Mouse (Mus musculus) MEL (cell line): Measurements from ENCODE around the gene Naglu. TPM values are rescaled to one million over a fixed set of nuclear protein-coding genes. Genes with fewer than 3 reads are reported as not detected.

ENCODE experiments used
- DNase-seq: peaks from one replicate; pipeline ENCODE4 v3.0.0; 2011; ENCODE audit warnings: low read depth, low spot score
- H3K27ac ChIP-seq: 2 replicates; pipeline ENCODE4 v1.5.1; 2012; ENCODE audit warnings: low read depth, mild to moderate bottlenecking, control low read depth, low read length, moderate library complexity; ENCODE audit not compliant: control insufficient read depth
- H3K27me3 ChIP-seq, 2 experiments: fragments of 150-350 bp in 1 of 2; sonication (generic) in 1 of 2; 2 replicates each; pipeline ENCODE4 v1.6.1; 2012; ENCODE audit warnings: low read length in 2 of 2, mild to moderate bottlenecking in 2 of 2, improper control_type of control experiment in 1 of 2, moderate library complexity in 1 of 2; ENCODE audit not compliant: insufficient read depth in 2 of 2, control insufficient read depth in 1 of 2
- H3K36me3 ChIP-seq, 2 experiments: 2 replicates each; pipeline ENCODE4 v1.6.1; 2012 to 2014; ENCODE audit warnings: low read length in 2 of 2, improper control_type of control experiment in 1 of 2, inconsistent platforms in 1 of 2, mild to moderate bottlenecking in 1 of 2; ENCODE audit not compliant: insufficient read depth in 2 of 2, control insufficient read depth in 1 of 2
- H3K4me1 ChIP-seq, 2 experiments: fragments of 150-350 bp in 1 of 2; sonication (generic) in 1 of 2; 2 replicates each; pipeline ENCODE4 v1.6.1; 2012; ENCODE audit warnings: low read length in 2 of 2, improper control_type of control experiment in 1 of 2, mild to moderate bottlenecking in 1 of 2; ENCODE audit not compliant: insufficient read depth in 2 of 2, control insufficient read depth in 1 of 2
- H3K4me3 ChIP-seq, 2 experiments: fragments of 150-350 bp in 1 of 2; sonication (generic) in 1 of 2; 2 replicates each; pipeline ENCODE4 v1.5.1; 2012; ENCODE audit warnings: low read depth in 2 of 2, low read length in 2 of 2, mild to moderate bottlenecking in 2 of 2, moderate library complexity in 2 of 2, control low read depth in 1 of 2, improper control_type of control experiment in 1 of 2; ENCODE audit not compliant: control insufficient read depth in 1 of 2, insufficient read depth in 1 of 2
- H3K79me2 ChIP-seq: 2 replicates; pipeline ENCODE4 v1.6.1; 2012; ENCODE audit warnings: mild to moderate bottlenecking, low read length, moderate library complexity; ENCODE audit not compliant: control insufficient read depth, poor library complexity, insufficient read depth
- H3K9ac ChIP-seq: 2 replicates; pipeline ENCODE4 v1.6.1; 2012; ENCODE audit warnings: low read depth, mild to moderate bottlenecking, control low read depth, low read length, moderate library complexity; ENCODE audit not compliant: control insufficient read depth, poor library complexity, severe bottlenecking
- H3K9me3 ChIP-seq: fragments of 150-350 bp; sonication (generic); replicated peaks from 2 replicates; pipeline ENCODE4 v1.6.1; 2012; ENCODE audit warnings: mild to moderate bottlenecking, low read length, improper control_type of control experiment, moderate library complexity; ENCODE audit not compliant: insufficient read depth
- BHLHE40 ChIP-seq: IDR thresholded peaks from 2 replicates; pipeline ENCODE4 v1.6.1; 2012; ENCODE audit warnings: low read depth, mild to moderate bottlenecking, inconsistent platforms, low read length, improper control_type of control experiment, borderline replicate concordance
- CHD1 ChIP-seq: IDR thresholded peaks from 2 replicates; pipeline ENCODE4 v1.6.1; 2012; ENCODE audit warnings: low read depth, mild to moderate bottlenecking, inconsistent platforms, low read length, improper control_type of control experiment
- CHD2 ChIP-seq: IDR thresholded peaks from 2 replicates; pipeline ENCODE4 v1.6.1; 2011; ENCODE audit warnings: low read length, improper control_type of control experiment
- E2F4 ChIP-seq: IDR thresholded peaks from 2 replicates; pipeline ENCODE4 v1.6.1; 2011; ENCODE audit warnings: low read depth, low read length, improper control_type of control experiment, borderline replicate concordance
- ETS1 ChIP-seq: IDR thresholded peaks from 2 replicates; pipeline ENCODE4 v1.6.1; 2012; ENCODE audit warnings: low read depth, mild to moderate bottlenecking, inconsistent platforms, low read length, improper control_type of control experiment, moderate library complexity
- GABPA ChIP-seq: IDR thresholded peaks from 2 replicates; pipeline ENCODE4 v1.6.1; 2012; ENCODE audit warnings: low read depth, mild to moderate bottlenecking, inconsistent platforms, low read length, improper control_type of control experiment, moderate library complexity
- GATA1 ChIP-seq: IDR thresholded peaks from 2 replicates; pipeline ENCODE4 v1.6.1; 2011; ENCODE audit warnings: low read depth, low read length, improper control_type of control experiment
- HCFC1 ChIP-seq: IDR thresholded peaks from 2 replicates; pipeline ENCODE4 v1.6.1; 2012; ENCODE audit warnings: low read depth, mild to moderate bottlenecking, inconsistent platforms, low read length, improper control_type of control experiment, moderate library complexity
- MAFK ChIP-seq: IDR thresholded peaks from 2 replicates; pipeline ENCODE4 v1.6.1; 2011; ENCODE audit warnings: low read depth, mild to moderate bottlenecking, low read length, improper control_type of control experiment, borderline replicate concordance
- MEF2A ChIP-seq: IDR thresholded peaks from 2 replicates; pipeline ENCODE4 v1.6.1; 2014; ENCODE audit warnings: low read depth, mild to moderate bottlenecking, inconsistent platforms, low read length, improper control_type of control experiment; ENCODE audit not compliant: poor library complexity, insufficient replicate concordance, severe bottlenecking; ENCODE audit errors: extremely low read depth
- MYC ChIP-seq: IDR thresholded peaks from 2 replicates; pipeline ENCODE4 v1.6.1; 2011; ENCODE audit warnings: low read depth, mild to moderate bottlenecking, low read length, improper control_type of control experiment, moderate library complexity
- NRF1 ChIP-seq: IDR thresholded peaks from 2 replicates; pipeline ENCODE4 v1.6.1; 2014; ENCODE audit warnings: low read depth, mild to moderate bottlenecking, inconsistent platforms, low read length, improper control_type of control experiment, moderate library complexity; ENCODE audit not compliant: poor library complexity, insufficient read depth, severe bottlenecking
- POLR2A ChIP-seq, 2 experiments: IDR thresholded peaks; 2 replicates each; pipeline ENCODE4 v1.6.1; 2011 to 2012; ENCODE audit warnings: low read length in 2 of 2, mild to moderate bottlenecking in 2 of 2, control low read depth in 1 of 2, improper control_type of control experiment in 1 of 2, low read depth in 1 of 2, moderate library complexity in 1 of 2; ENCODE audit not compliant: control insufficient read depth in 1 of 2, insufficient read depth in 1 of 2, poor library complexity in 1 of 2
- POLR2AphosphoS5 ChIP-seq: IDR thresholded peaks from 2 replicates; pipeline ENCODE4 v1.6.1; 2012; ENCODE audit warnings: low read depth, borderline replicate concordance, mild to moderate bottlenecking, inconsistent platforms, low read length, moderate library complexity, mixed read lengths
- SMC3 ChIP-seq: IDR thresholded peaks from 2 replicates; pipeline ENCODE4 v1.6.1; 2011; ENCODE audit warnings: low read depth, low read length, improper control_type of control experiment
- TAL1 ChIP-seq: IDR thresholded peaks from 2 replicates; pipeline ENCODE4 v1.6.1; 2012; ENCODE audit warnings: mild to moderate bottlenecking, inconsistent platforms, low read length, moderate library complexity, mixed read lengths
- USF2 ChIP-seq, 2 experiments: IDR thresholded peaks; 2 replicates each; pipeline ENCODE4 v1.6.1; 2011 to 2012; ENCODE audit warnings: improper control_type of control experiment in 2 of 2, low read length in 2 of 2, borderline replicate concordance in 1 of 2, inconsistent platforms in 1 of 2, low read depth in 1 of 2, mild to moderate bottlenecking in 1 of 2; ENCODE audit not compliant: insufficient read depth in 1 of 2
- ZC3H11A ChIP-seq: IDR thresholded peaks from 2 replicates; pipeline ENCODE4 v1.6.1; 2012; ENCODE audit warnings: low read depth, mild to moderate bottlenecking, inconsistent platforms, low read length, improper control_type of control experiment
- ZKSCAN1 ChIP-seq: IDR thresholded peaks from 2 replicates; pipeline ENCODE4 v1.6.1; 2012; ENCODE audit warnings: low read depth, mild to moderate bottlenecking, inconsistent platforms, low read length, improper control_type of control experiment, moderate library complexity
- ZNF384 ChIP-seq: IDR thresholded peaks from 2 replicates; pipeline ENCODE4 v1.6.1; 2012; ENCODE audit warnings: low read depth, mild to moderate bottlenecking, inconsistent platforms, low read length, improper control_type of control experiment
- polyA plus RNA-seq, 2 experiments: library from polyadenylated mRNA; stranded (reverse) in 1 of 2; unstranded in 1 of 2; fragments of >175 nt in 1 of 2; fragments of >200 nt in 1 of 2; gene quantifications; 2 replicates each; pipeline versions ENCODE4 v1.2.1 to v1.2.4; 2012; ENCODE audit warnings: low replicate concordance in 2 of 2, low read depth in 1 of 2; ENCODE audit not compliant: insufficient read length in 2 of 2, insufficient read depth in 1 of 2, missing spikeins in 1 of 2
- total RNA-seq: library from RNA; depleted of rRNA; stranded (reverse); fragments of 300-350 nt; gene quantifications from 2 replicates; pipeline ENCODE4 v1.2.3, GENCODE M21; 2012

Gene Naglu
- total and polyA plus RNA-seq, 3 experiments = 1.5 to 3.1 TPM; not detected in 1

DNA sequence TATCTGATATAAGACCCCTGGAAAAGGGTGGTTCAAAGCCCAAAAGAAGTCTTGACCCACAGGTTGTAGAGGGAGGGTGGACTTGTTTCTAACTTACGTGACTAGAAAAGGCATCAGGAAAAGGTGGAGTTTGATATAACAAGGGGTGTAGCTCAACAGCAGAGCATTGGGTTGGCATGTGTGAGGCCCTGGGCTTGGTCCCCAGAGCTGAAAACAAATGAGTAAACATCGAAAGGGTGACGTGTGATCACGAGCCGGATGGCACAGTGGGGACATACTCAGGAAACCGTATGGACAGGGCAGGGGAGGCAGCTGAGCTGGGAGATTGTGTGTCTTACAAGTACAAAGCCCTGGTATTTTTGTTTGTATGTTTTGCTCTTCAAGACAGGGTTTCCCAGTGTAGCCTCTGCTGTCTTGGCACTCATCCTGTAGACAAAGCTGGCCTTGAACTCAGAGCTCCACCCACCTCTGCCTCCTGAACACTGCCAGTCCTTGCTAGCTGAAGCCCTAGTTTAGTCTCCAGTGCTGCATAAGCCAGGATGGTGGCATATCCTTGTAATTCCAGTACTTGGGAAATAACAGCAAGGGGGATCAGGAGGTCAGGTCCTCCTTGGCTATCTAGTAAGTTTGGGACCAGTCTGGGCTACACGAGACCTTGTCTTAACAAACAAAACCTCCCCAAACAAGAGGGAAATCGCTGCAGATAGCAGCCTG is 35.0 kb upstream of the Naglu start:
- Histone ChIP-seq H3K36me3 (peaks cover 0 to 2% of the 10 kb centered on the region in 2 experiments; a peak in 2 of 4 replicates), H3K79me2 (no peaks in the 10 kb centered on the region), H3K4me1 (no peaks in the 10 kb centered on the region), H3K9me3 (no peaks in the 10 kb centered on the region), H3K9ac (no peak overlapping the region), H3K4me3 (no peak overlapping the region), H3K27ac (no peak overlapping the region), H3K27me3 (no peaks in the 10 kb centered on the region)
- TF ChIP-seq MEF2A (no peak), ZNF384 (no peak), E2F4 (no peak), GABPA (no peak), USF2 (IDR thresholded peaks at IDR 0.05; ENCODE audit: borderline replicate concordance in 1 of 2, insufficient read depth in 1 of 2, low read depth in 1 of 2, low read length in 2 of 2) (no peak), POLR2AphosphoS5 (no peak), ETS1 (no peak), ZKSCAN1 (no peak), MYC (no peak), NRF1 (no peak), HCFC1 (no peak), SMC3 (no peak), GATA1 (no peak), BHLHE40 (no peak), CHD2 (no peak), ZC3H11A (no peak)
- DNase-seq = no peak

DNA sequence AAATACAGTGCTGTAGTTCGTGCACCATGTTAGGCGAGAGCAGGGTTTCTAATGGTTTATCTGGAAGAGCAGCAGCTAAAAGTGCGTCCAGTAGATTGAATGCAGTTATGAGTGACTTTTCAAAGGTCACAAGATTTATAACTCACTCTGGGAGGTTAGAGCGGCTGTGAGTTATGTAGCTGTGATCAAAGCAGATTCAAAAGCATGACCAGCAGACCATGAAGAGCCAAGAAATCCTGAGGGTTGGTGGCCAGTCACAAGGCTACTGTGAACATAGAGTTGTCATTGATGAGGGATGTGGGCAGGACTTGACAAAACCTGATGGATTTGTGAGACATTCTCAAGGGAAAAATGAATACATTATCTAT is 34.5 kb upstream of the Naglu start:
- no peak overlapping the region for H3K27ac ChIP-seq
- no peak for DNase-seq
- no peaks in the 10 kb centered on the region for H3K4me1 ChIP-seq
- no peaks in the 10 kb centered on the region for H3K79me2 ChIP-seq
- H3K36me3 ChIP-seq = peaks cover 0 to 2% of the 10 kb centered on the region in 2 experiments; a peak in 2 of 4 replicates
- no peaks in the 10 kb centered on the region for H3K9me3 ChIP-seq
- no peak overlapping the region for H3K9ac ChIP-seq
- TF ChIP-seq POLR2A (IDR thresholded peaks at IDR 0.05; ENCODE audit: control insufficient read depth in 1 of 2, insufficient read depth in 1 of 2, low read depth in 1 of 2, low read length in 2 of 2, poor library complexity in 1 of 2) (no peak), USF2 (IDR thresholded peaks at IDR 0.05; ENCODE audit: borderline replicate concordance in 1 of 2, insufficient read depth in 1 of 2, low read depth in 1 of 2, low read length in 2 of 2) (no peak), E2F4 (no peak), CHD1 (no peak), MAFK (no peak), SMC3 (no peak), MYC (no peak), MEF2A (no peak), BHLHE40 (no peak), TAL1 (no peak), HCFC1 (no peak)
- TF ChIP-seq, all 39 proteins: peak for 0
- Histone ChIP-seq H3K4me3 (no peak overlapping the region), H3K27me3 (no peaks in the 10 kb centered on the region)
